Mouse (Mus musculus) liver, embryonic 15.5 days (tissue): ENCODE measurements around the gene Fam19a1. TPM values are rescaled to one million over a fixed set of nuclear protein-coding genes. Genes with fewer than 3 reads are reported as not detected.

Experiments used
- ATAC-seq: fragments of 200-750 bp; cut with Nextera tagmentation; 2 replicates; pipeline ENCODE4 v1.8.0; 2017; ENCODE audit warnings: moderate number of reproducible peaks, mild to moderate bottlenecking, moderate library complexity; ENCODE audit not compliant: insufficient read depth
- H3K27ac ChIP-seq: fragments of 300-500 bp; sonication (generic); replicated peaks from 2 replicates; pipeline ENCODE4 v1.5.1; 2015; ENCODE audit warnings: mild to moderate bottlenecking, inconsistent platforms
- H3K27me3 ChIP-seq: fragments of 300-500 bp; sonication (generic); 2 replicates; pipeline ENCODE4 v1.6.1; 2015; ENCODE audit warnings: mild to moderate bottlenecking, inconsistent platforms
- H3K36me3 ChIP-seq: fragments of 300-500 bp; sonication (generic); replicated peaks from 2 replicates; pipeline ENCODE4 v1.6.1; 2015; ENCODE audit warnings: moderate library complexity, mild to moderate bottlenecking, inconsistent platforms
- H3K4me1 ChIP-seq: fragments of 300-500 bp; sonication (generic); replicated peaks from 2 replicates; pipeline ENCODE4 v1.6.1; 2015; ENCODE audit warnings: inconsistent platforms
- H3K4me2 ChIP-seq: fragments of 300-500 bp; sonication (generic); 2 replicates; pipeline ENCODE4 v1.6.1; 2015; ENCODE audit warnings: moderate library complexity, mild to moderate bottlenecking, inconsistent platforms
- H3K4me3 ChIP-seq: fragments of 300-500 bp; sonication (generic); replicated peaks from 2 replicates; pipeline ENCODE4 v1.5.1; 2015; ENCODE audit warnings: mild to moderate bottlenecking, inconsistent platforms
- H3K9ac ChIP-seq: fragments of 300-500 bp; sonication (generic); 2 replicates; pipeline ENCODE4 v1.6.1; 2015; ENCODE audit warnings: moderate library complexity, mild to moderate bottlenecking, inconsistent platforms
- H3K9me3 ChIP-seq: fragments of 300-500 bp; sonication (generic); replicated peaks from 2 replicates; pipeline ENCODE4 v1.6.1; 2016; ENCODE audit warnings: inconsistent platforms
- WGBS: fragments of 180-500 bp; shearing (Covaris S2); methylation state at CpG from one replicate; pipeline ENCODE4 v1.1.7; 2015; ENCODE audit warnings: mixed read lengths; ENCODE audit not compliant: insufficient replicate concordance; 5-methylcytosine and 5-hydroxymethylcytosine counted together
- polyA plus RNA-seq: library from polyadenylated mRNA; unstranded; fragments of >200 nt; fragmentation: Nextera tagmentation; extraction: Ambion mirVana; gene quantifications from 2 replicates; pipeline ENCODE4 v1.2.1, GENCODE M21; 2015

The Fam19a1 gene
- polyA plus RNA-seq, 1 experiment from 2014 or later = not detected

DNA sequence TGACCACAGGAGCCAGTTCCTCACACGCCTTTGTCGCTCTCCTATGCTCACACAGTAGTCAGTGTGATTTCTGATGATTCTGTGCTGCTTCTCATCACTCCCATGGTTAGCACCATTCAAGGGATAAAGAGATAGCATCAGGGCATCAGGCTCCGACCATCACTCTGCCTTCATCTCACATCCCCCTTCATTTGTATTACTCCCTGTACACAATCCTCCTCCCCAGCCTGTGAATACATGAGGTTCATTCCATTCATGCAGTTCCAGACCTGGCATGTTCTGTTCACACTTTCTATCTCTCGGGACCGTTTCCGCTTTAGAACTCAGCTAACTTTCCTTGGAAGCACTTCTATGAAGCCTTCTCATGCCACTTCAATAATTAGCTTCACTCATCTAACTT lies 259.9 kb downstream of the Fam19a1 start:
- Histone ChIP-seq H3K4me1 (no peaks in the 10 kb centered on the region), H3K27ac (no peak overlapping the region), H3K27me3 (no peaks in the 10 kb centered on the region), H3K9ac (no peak overlapping the region), H3K9me3 (no peaks in the 10 kb centered on the region), H3K4me3 (no peak overlapping the region), H3K4me2 (no peak overlapping the region), H3K36me3 (no peaks in the 10 kb centered on the region)
- WGBS = 81% methylated on average over 6 of the region's 6 CpGs
- no peak for ATAC-seq

GRCm38 (mm10) chr6:96373274-96373673 lies 260.3 kb downstream of the Fam19a1 start:
- Histone ChIP-seq H3K27me3 (no peaks in the 10 kb centered on the region), H3K4me1 (no peaks in the 10 kb centered on the region), H3K4me3 (no peak overlapping the region), H3K4me2 (no peak overlapping the region), H3K9ac (no peak overlapping the region), H3K36me3 (no peaks in the 10 kb centered on the region), H3K9me3 (no peaks in the 10 kb centered on the region), H3K27ac (no peak overlapping the region)
- no peak for ATAC-seq
- WGBS = 67% methylated on average over 2 of the region's 2 CpGs

- no peaks in the 10 kb centered on the region for H3K36me3 ChIP-seq
- ATAC-seq = no peak
- no peaks in the 10 kb centered on the region for H3K9me3 ChIP-seq
- no peak overlapping the region for H3K9ac ChIP-seq
- H3K27me3 ChIP-seq = no peaks in the 10 kb centered on the region
- no peak overlapping the region for H3K4me3 ChIP-seq
- no peaks in the 10 kb centered on the region for H3K4me1 ChIP-seq
- H3K27ac ChIP-seq = no peak overlapping the region
- 52% methylated on average over 3 of the region's 3 CpGs for WGBS
- no peak overlapping the region for H3K4me2 ChIP-seq
Measured at GRCm38 (mm10) chr6:96376773-96377172, 263.8 kb downstream of the Fam19a1 start.

GRCm38 (mm10) chr6:96379229-96379628 lies 266.3 kb downstream of the Fam19a1 start:
- H3K27ac ChIP-seq = no peak overlapping the region
- WGBS = 46% methylated on average over 4 of the region's 4 CpGs
- H3K4me3 ChIP-seq = no peak overlapping the region
- H3K4me2 ChIP-seq = no peak overlapping the region
- H3K9me3 ChIP-seq = no peaks in the 10 kb centered on the region
- H3K36me3 ChIP-seq = no peaks in the 10 kb centered on the region
- H3K4me1 ChIP-seq = no peaks in the 10 kb centered on the region
- no peak for ATAC-seq
- H3K9ac ChIP-seq = no peak overlapping the region
- no peaks in the 10 kb centered on the region for H3K27me3 ChIP-seq

DNA sequence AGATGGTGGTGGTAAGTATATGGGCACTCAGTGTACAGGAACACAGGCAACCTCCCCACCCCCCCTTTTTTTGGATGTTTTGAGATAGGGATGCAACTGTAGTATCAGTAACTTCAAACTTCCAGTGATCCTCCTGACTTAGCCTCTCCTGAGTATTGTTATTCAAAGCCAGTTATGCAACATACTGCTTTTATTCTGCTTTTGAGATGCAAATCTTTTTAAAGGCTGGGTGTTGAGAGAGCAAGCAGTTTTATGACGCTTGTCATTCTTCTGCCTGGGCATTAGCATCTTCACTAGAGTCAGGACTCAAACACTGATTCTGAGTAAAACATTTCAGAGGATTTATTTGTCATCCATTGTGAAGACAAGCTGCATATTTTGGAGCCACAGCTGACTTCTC lies 271.5 kb downstream of the Fam19a1 start:
- no peak overlapping the region for H3K4me3 ChIP-seq
- 37% methylated on average over 1 of the region's 1 CpGs for WGBS
- H3K27ac ChIP-seq = no peak overlapping the region
- H3K4me2 ChIP-seq = no peak overlapping the region
- no peaks in the 10 kb centered on the region for H3K27me3 ChIP-seq
- ATAC-seq = no peak
- no peak overlapping the region for H3K9ac ChIP-seq
- no peaks in the 10 kb centered on the region for H3K9me3 ChIP-seq
- H3K36me3 ChIP-seq = no peaks in the 10 kb centered on the region
- no peaks in the 10 kb centered on the region for H3K4me1 ChIP-seq

- H3K4me1 ChIP-seq = no peaks in the 10 kb centered on the region
- no peaks in the 10 kb centered on the region for H3K9me3 ChIP-seq
- H3K4me2 ChIP-seq = no peak overlapping the region
- no peaks in the 10 kb centered on the region for H3K27me3 ChIP-seq
- no peak overlapping the region for H3K4me3 ChIP-seq
- H3K27ac ChIP-seq = no peak overlapping the region
- 62% methylated on average over 4 of the region's 4 CpGs for WGBS
- H3K36me3 ChIP-seq = no peaks in the 10 kb centered on the region
- ATAC-seq = no peak
- H3K9ac ChIP-seq = no peak overlapping the region
Measured at GRCm38 (mm10) chr6:96418866-96419265, 305.9 kb downstream of the Fam19a1 start.

- Histone ChIP-seq H3K4me3 (no peak overlapping the region), H3K27ac (no peak overlapping the region), H3K4me2 (no peak overlapping the region), H3K9ac (no peak overlapping the region), H3K27me3 (no peaks in the 10 kb centered on the region), H3K9me3 (no peaks in the 10 kb centered on the region), H3K4me1 (no peaks in the 10 kb centered on the region), H3K36me3 (no peaks in the 10 kb centered on the region)
- no peak for ATAC-seq
- whole genome bisulfite sequencing = 67% methylated on average over 5 of the region's 5 CpGs
Measured at GRCm38 (mm10) chr6:96419704-96420382, 306.9 kb downstream of the Fam19a1 start.

DNA sequence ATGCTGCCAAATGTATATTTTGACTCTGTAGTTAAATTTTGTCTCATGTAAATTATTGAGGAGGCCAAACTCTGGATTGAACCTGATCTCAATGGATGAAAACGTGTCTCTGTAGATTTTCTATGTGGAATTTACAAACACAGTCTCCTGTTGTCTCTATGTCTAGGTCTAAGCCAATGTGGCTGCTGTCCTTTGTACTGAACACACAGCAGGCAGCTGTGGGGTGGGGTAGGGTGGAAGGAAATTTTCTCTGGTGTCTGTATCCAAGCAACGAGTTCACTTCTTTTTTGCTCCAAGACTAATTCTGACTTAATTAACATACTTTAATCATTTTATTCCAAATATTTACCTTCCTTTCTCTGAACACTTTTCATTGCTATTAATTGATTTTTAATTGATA lies 307.6 kb downstream of the Fam19a1 start:
- no peaks in the 10 kb centered on the region for H3K9me3 ChIP-seq
- no peak overlapping the region for H3K4me3 ChIP-seq
- H3K4me1 ChIP-seq = no peaks in the 10 kb centered on the region
- no peak overlapping the region for H3K27ac ChIP-seq
- H3K27me3 ChIP-seq = no peaks in the 10 kb centered on the region
- H3K9ac ChIP-seq = no peak overlapping the region
- no peak for ATAC-seq
- H3K36me3 ChIP-seq = no peaks in the 10 kb centered on the region
- 38% methylated on average over 2 of the region's 2 CpGs for WGBS
- H3K4me2 ChIP-seq = no peak overlapping the region

DNA sequence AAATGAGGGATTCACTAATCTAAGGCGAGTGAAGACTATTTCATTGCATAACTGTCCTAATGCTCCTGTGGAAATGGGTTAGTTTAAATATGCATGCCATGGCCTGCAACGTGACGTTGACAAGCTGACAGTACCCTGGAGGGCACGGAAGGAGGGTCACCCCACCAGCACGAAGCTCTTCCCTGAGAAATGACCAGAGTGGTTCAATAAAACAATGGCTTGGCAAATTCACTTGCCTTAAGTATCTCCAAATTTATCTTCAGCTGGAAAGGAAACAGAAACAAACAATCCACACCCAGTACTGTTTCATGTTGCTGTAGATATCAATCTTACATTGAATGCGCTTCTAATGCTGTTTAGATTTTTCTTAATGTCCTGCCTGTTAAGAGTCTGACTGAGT lies 316.4 kb downstream of the Fam19a1 start:
- 46% methylated on average over 6 of the region's 6 CpGs for WGBS
- no peak overlapping the region for H3K27ac ChIP-seq
- no peak overlapping the region for H3K9ac ChIP-seq
- H3K4me3 ChIP-seq = no peak overlapping the region
- no peak for ATAC-seq
- no peaks in the 10 kb centered on the region for H3K9me3 ChIP-seq
- no peaks in the 10 kb centered on the region for H3K27me3 ChIP-seq
- H3K36me3 ChIP-seq = no peaks in the 10 kb centered on the region
- no peaks in the 10 kb centered on the region for H3K4me1 ChIP-seq
- no peak overlapping the region for H3K4me2 ChIP-seq

DNA sequence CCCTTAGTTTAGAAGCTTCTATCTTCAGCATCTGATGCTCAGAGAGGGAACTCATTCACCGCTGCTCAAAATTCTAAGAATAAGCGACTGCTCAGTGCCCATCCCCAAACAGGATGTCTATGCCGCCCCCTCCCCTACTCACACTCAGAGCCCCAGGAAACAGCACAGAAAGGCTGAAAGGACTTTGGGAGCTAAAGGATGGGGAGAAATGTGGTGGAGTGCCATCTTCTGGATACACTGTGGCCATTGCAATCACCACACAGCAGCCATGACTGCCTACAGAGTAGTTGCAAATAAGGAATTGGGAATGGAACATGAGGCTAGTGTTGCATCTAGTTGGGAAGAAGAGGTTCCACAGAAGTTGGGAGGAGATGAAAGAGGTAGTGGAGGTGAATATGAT lies 319.4 kb downstream of the Fam19a1 start:
- H3K9ac ChIP-seq = no peak overlapping the region
- no peak overlapping the region for H3K4me2 ChIP-seq
- H3K4me3 ChIP-seq = no peak overlapping the region
- ATAC-seq = no peak
- H3K9me3 ChIP-seq = no peaks in the 10 kb centered on the region
- 7% methylated on average over 3 of the region's 3 CpGs for WGBS
- H3K27me3 ChIP-seq = no peaks in the 10 kb centered on the region
- no peak overlapping the region for H3K27ac ChIP-seq
- no peaks in the 10 kb centered on the region for H3K36me3 ChIP-seq
- H3K4me1 ChIP-seq = no peaks in the 10 kb centered on the region

DNA sequence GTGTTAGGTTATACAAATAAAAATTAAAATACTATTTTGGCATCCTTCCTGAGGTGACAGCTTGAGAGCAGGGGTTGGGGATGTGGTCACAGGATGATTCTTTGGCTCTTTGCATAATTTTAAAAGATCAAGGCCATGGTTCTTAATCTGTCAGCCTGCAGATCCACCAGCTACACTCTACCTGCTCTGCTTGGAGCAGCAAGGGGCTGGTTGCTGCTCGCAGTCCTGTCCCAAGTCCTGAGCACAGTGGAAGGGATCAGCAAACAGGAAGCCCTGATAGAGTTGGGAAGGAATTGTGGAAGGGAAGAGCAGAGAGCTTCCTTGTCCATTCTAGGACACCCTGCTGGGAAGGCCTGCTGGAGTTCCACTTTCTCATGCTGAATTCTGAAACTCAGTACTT lies 320.9 kb downstream of the Fam19a1 start:
- Histone ChIP-seq H3K9me3 (no peaks in the 10 kb centered on the region), H3K9ac (no peak overlapping the region), H3K4me2 (no peak overlapping the region), H3K4me1 (no peaks in the 10 kb centered on the region), H3K36me3 (no peaks in the 10 kb centered on the region), H3K4me3 (no peak overlapping the region), H3K27me3 (no peaks in the 10 kb centered on the region), H3K27ac (no peak overlapping the region)
- no peak for ATAC-seq
- WGBS = 55% methylated on average over 1 of the region's 1 CpGs

- WGBS = 54% methylated on average over 2 of the region's 2 CpGs
- H3K27ac ChIP-seq = no peak overlapping the region
- no peaks in the 10 kb centered on the region for H3K4me1 ChIP-seq
- no peaks in the 10 kb centered on the region for H3K36me3 ChIP-seq
- ATAC-seq = no peak
- H3K4me3 ChIP-seq = no peak overlapping the region
- H3K27me3 ChIP-seq = no peaks in the 10 kb centered on the region
- no peak overlapping the region for H3K4me2 ChIP-seq
- no peak overlapping the region for H3K9ac ChIP-seq
- no peaks in the 10 kb centered on the region for H3K9me3 ChIP-seq
Measured at GRCm38 (mm10) chr6:96435545-96435944, 322.6 kb downstream of the Fam19a1 start.
